Mouse (Mus musculus) kidney, postnatal 0 days (tissue): Measurements from ENCODE around the gene Gm7168. TPM values are rescaled to one million over a fixed set of nuclear protein-coding genes. Genes with fewer than 3 reads are reported as not detected.
"Not testable (repeated sequence)": the region's sequence is repeated elsewhere in the genome, so short reads cannot be mapped to it uniquely, and the experiment has no call there.

Source experiments
- ATAC-seq: fragments of 200-750 bp; cut with Nextera tagmentation; replicated peaks from 2 replicates; pipeline ENCODE4 v1.8.0; 2017; ENCODE audit warnings: low read depth, moderate number of reproducible peaks, moderate TSS enrichment, moderate library complexity; ENCODE audit not compliant: low FRiP score
- DNase-seq: peaks from one replicate; pipeline ENCODE4 v3.0.0-alpha.2; 2016; ENCODE audit warnings: low spot score
- H3K27ac ChIP-seq: fragments of 300-500 bp; sonication (generic); 2 replicates; pipeline ENCODE4 v1.5.1; 2014; ENCODE audit warnings: mild to moderate bottlenecking
- H3K27me3 ChIP-seq: fragments of 300-500 bp; sonication (generic); 2 replicates; pipeline ENCODE4 v1.6.1; 2014; ENCODE audit warnings: low read length, mixed read lengths; ENCODE audit not compliant: insufficient read depth
- H3K36me3 ChIP-seq: fragments of 300-500 bp; sonication (generic); 2 replicates; pipeline ENCODE4 v1.6.1; 2014; ENCODE audit warnings: low read length, mixed read lengths; ENCODE audit not compliant: insufficient read depth
- H3K4me1 ChIP-seq: fragments of 300-500 bp; sonication (generic); replicated peaks from 2 replicates; pipeline ENCODE4 v1.6.1; 2014; ENCODE audit warnings: antibody characterized with exemption, low read length, mixed read lengths; ENCODE audit not compliant: insufficient read depth
- H3K4me2 ChIP-seq: fragments of 300-500 bp; sonication (generic); 2 replicates; pipeline ENCODE4 v1.6.1; 2014; ENCODE audit warnings: mild to moderate bottlenecking, low read length, moderate library complexity, mixed read lengths
- H3K4me3 ChIP-seq: fragments of 300-500 bp; sonication (generic); replicated peaks from 2 replicates; pipeline ENCODE4 v1.5.1; 2014; ENCODE audit warnings: low read depth, low read length
- H3K9ac ChIP-seq: fragments of 300-500 bp; sonication (generic); 2 replicates; pipeline ENCODE4 v1.6.1; 2014; ENCODE audit warnings: low read depth, low read length
- H3K9me3 ChIP-seq: fragments of 300-500 bp; sonication (generic); replicated peaks from 2 replicates; pipeline ENCODE4 v1.6.1; 2016; ENCODE audit warnings: low read length, inconsistent platforms, mixed read lengths
- CTCF ChIP-seq: IDR thresholded peaks from 2 replicates; pipeline ENCODE4 v1.5.1; 2016; ENCODE audit warnings: antibody characterized with exemption, low read depth, mild to moderate bottlenecking, moderate library complexity
- WGBS: fragments of 180-500 bp; shearing (Covaris S2); extraction: QIAGEN DNeasy Blood & Tissue Kit; methylation state at CpG from one replicate; pipeline ENCODE4 v1.1.7; 2014; 5-methylcytosine and 5-hydroxymethylcytosine counted together
- polyA plus RNA-seq: library from polyadenylated mRNA; unstranded; fragments of >200 nt; fragmentation: Nextera tagmentation; extraction: Ambion mirVana; gene quantifications from 2 replicates; pipeline ENCODE4 v1.2.1, GENCODE M21; 2015

Gene Gm7168
- polyA plus RNA-seq, 1 experiment from 2014 or later = not detected

DNA sequence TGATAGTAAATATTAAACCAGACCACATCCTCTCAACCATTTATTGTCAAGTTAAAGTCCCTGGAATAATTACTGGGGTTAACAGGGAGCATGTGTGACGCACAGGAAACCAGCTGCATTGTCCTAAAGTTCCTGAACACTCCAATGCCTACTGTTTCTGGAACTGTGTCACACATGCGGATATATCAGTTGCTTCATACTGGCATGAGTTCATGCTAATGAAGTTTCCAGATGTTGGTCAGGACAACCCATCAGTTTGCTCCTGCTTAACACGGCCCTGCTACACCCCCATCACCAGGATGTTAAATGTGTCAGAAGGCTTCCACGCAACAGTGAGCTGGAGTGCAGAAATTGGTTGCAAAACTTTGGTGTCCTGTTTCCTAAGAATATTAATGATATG lies 33.6 kb upstream of the Gm7168 start:
- H3K9me3 ChIP-seq = no peaks in the 10 kb centered on the region
- no peak for TF ChIP-seq CTCF
- H3K36me3 ChIP-seq = no peaks in the 10 kb centered on the region
- DNase-seq (peak; percentile 74), ATAC-seq (no peak; the same call in 1 of the 2 replicates)
- H3K4me3 ChIP-seq = no peak overlapping the region
- H3K27ac ChIP-seq = no peak overlapping the region
- no peaks in the 10 kb centered on the region for H3K4me1 ChIP-seq
- H3K4me2 ChIP-seq = no peak overlapping the region
- H3K9ac ChIP-seq = no peak overlapping the region
- H3K27me3 ChIP-seq = no peaks in the 10 kb centered on the region
- 34% methylated on average over 4 of the region's 4 CpGs for WGBS

DNA sequence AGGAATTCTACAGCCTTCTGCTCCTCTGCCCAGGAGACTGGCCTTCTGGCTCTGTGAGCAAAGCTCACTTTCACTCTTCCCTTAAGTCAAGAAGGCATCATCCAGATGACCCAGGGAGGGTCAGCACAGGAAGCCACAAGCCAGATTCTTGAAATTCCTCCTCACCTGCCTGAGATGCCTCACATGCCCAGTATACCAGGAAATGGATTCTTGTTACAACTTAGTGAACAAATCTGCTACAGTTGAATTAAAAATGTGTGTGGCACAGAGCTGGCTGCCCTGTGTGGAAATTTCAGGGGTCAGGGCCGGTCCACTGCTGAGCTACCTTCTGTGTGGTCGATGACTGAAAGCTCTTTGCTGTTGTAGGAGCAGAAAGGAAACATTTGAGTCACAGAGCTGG lies 27.4 kb upstream of the Gm7168 start:
- TF ChIP-seq CTCF = no peak
- H3K9me3 ChIP-seq = no peaks in the 10 kb centered on the region
- no peak overlapping the region for H3K4me3 ChIP-seq
- H3K4me1 ChIP-seq = no peaks in the 10 kb centered on the region; the same call in 1 of the 2 replicates
- 56% methylated on average over 2 of the region's 2 CpGs for WGBS
- 0 out of 2 replicates have a peak, but pooled peaks have one; percentile 18 for ATAC-seq
- no peaks in the 10 kb centered on the region for H3K27me3 ChIP-seq
- no peak overlapping the region for H3K4me2 ChIP-seq
- peak overlapping the region; percentile 42; the same call in 1 of the 2 replicates for H3K27ac ChIP-seq
- no peak overlapping the region for H3K9ac ChIP-seq
- H3K36me3 ChIP-seq = no peaks in the 10 kb centered on the region
- DNase-seq = peak; percentile 19

DNA sequence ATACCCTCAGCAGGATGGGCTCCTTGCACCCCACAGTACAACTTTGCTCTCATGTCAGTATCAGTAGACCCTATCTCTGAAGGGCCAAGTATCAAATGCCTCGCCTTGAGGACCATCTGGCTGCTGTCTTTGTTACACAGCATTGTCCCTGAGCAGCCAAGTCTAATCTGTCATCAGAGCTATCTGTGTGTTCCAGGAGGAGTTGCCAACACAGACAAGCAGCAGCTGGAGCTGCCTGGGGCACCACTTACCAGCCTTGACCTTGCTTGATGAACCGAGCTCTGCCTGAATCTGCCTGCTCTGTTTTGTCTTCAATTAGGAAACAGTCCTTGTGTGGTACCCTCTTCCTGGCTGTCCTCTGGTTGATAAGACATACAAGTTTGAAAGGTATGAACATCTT lies 24.8 kb upstream of the Gm7168 start:
- 45% methylated on average over 2 of the region's 2 CpGs for WGBS
- ATAC-seq = peak; percentile 29; the same call in 1 of the 2 replicates
- H3K9ac ChIP-seq = no peak overlapping the region
- no peaks in the 10 kb centered on the region for H3K36me3 ChIP-seq
- no peak overlapping the region for H3K27ac ChIP-seq
- TF ChIP-seq CTCF = no peak
- no peak overlapping the region for H3K4me3 ChIP-seq
- no peaks in the 10 kb centered on the region for H3K27me3 ChIP-seq
- peak; percentile 39 for DNase-seq
- H3K4me1 ChIP-seq = no peaks in the 10 kb centered on the region; the same call in 1 of the 2 replicates
- no peak overlapping the region for H3K4me2 ChIP-seq
- no peaks in the 10 kb centered on the region for H3K9me3 ChIP-seq

DNA sequence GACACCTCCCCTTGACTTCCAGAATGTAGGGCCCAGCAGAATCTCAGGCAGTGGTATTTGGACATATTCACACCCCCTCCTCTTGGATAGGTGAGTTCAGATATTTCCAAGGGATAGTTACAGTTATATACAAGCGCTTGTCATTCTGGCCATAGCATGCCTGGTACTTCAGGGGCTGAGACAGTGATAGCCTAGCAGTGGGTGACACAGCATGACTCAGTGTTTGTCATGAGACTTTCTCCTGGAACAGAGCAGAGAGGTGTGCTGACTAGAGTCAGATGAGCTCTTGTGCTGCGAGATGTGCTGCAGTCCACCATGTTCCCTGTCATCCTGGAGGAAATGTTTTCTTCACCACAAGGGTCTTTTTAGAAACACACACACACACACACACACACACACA lies 23.6 kb upstream of the Gm7168 start:
- Histone ChIP-seq H3K27me3 (no peaks in the 10 kb centered on the region), H3K4me1 (no peaks in the 10 kb centered on the region; the same call in 1 of the 2 replicates), H3K4me2 (no peak overlapping the region), H3K9me3 (no peaks in the 10 kb centered on the region), H3K27ac (no peak overlapping the region), H3K36me3 (no peaks in the 10 kb centered on the region), H3K4me3 (no peak overlapping the region), H3K9ac (no peak overlapping the region)
- 96% methylated on average over 2 of the region's 2 CpGs for WGBS
- DNase-seq = no peak
- no peak for ATAC-seq
- TF ChIP-seq CTCF = no peak

DNA sequence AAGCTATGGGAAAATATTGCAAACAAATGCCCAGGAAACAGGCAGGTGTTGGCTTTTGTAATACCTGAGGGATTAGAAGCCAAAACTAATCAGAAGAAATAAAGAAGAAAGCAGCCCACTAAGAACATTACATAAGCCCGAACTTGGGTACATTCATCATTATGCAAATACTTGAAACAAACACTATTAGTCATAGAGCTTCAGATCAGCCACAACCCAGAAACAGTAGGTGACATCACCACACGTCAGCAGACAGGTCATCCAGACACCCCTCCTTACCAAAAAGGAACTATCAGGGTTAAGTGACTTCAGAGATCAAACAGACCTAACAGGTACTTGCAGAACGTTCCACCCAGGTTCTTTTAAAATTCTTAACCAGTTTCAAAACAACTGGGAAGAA lies 22.2 kb upstream of the Gm7168 start:
- WGBS = 68% methylated on average over 3 of the region's 3 CpGs
- ATAC-seq = no peak
- H3K4me2 ChIP-seq = no peak overlapping the region
- no peaks in the 10 kb centered on the region for H3K9me3 ChIP-seq
- H3K4me3 ChIP-seq = no peak overlapping the region
- no peak for TF ChIP-seq CTCF
- no peaks in the 10 kb centered on the region for H3K27me3 ChIP-seq
- H3K4me1 ChIP-seq = no peaks in the 10 kb centered on the region; the same call in 1 of the 2 replicates
- DNase-seq = no peak
- H3K36me3 ChIP-seq = no peaks in the 10 kb centered on the region
- no peak overlapping the region for H3K27ac ChIP-seq
- H3K9ac ChIP-seq = no peak overlapping the region

DNA sequence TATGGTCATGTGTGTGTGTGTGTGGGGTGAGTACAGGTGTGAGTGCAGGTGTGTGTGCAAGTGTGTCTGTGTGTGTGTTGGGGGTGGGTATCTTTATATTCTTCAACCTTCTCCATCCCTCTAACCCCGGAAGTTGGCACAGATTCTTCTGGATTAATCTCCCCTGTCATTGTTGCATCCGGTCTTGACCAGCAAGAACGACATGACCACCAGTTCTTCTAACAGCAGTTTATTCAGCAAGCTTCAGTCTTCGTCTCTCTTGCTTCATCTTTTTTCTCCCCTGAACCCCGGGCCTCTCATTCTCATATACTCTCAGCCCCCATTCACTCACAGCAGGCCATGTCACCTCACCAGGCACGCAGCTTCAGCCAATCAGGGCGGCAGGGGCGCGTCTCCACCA lies 17.8 kb upstream of the Gm7168 start:
- Histone ChIP-seq H3K4me2 (no peak overlapping the region), H3K27me3 (no peaks in the 10 kb centered on the region), H3K36me3 (no peaks in the 10 kb centered on the region), H3K9me3 (no peaks in the 10 kb centered on the region), H3K4me1 (no peaks in the 10 kb centered on the region), H3K4me3 (no peak overlapping the region), H3K27ac (no peak overlapping the region), H3K9ac (no peak overlapping the region)
- no peak for ATAC-seq
- DNase-seq = no peak
- TF ChIP-seq CTCF = no peak
- 89% methylated on average over 9 of the region's 9 CpGs for WGBS

DNA sequence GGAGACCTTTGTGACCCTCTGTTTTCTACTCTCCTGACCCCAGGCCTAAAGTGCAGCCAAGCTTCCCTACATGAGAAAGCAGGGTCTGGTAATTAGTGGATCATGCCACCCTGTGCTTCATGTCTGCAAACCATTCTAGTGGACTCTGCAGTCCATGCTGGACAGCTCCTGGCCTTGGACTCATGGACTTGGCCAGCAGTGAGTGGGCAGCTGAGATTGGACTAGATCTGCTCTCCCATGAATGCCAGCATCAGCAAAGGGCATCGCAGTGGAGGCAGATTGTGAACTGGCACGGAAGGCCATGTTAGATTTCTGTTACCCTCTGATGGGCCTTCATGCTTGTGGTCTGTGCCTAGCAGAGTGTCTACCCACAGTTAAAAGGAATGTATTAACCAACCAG lies 12.8 kb upstream of the Gm7168 start:
- H3K27me3 ChIP-seq, ATAC-seq, H3K36me3 ChIP-seq, H3K4me3 ChIP-seq, H3K27ac ChIP-seq, H3K4me2 ChIP-seq, H3K9ac ChIP-seq, H3K4me1 ChIP-seq, H3K9me3 ChIP-seq, DNase-seq: not testable (repeated sequence)
- 96% methylated on average over 2 of the region's 2 CpGs for WGBS
